Mouse (Mus musculus): ENCODE results near the gene Adk.

DNA sequence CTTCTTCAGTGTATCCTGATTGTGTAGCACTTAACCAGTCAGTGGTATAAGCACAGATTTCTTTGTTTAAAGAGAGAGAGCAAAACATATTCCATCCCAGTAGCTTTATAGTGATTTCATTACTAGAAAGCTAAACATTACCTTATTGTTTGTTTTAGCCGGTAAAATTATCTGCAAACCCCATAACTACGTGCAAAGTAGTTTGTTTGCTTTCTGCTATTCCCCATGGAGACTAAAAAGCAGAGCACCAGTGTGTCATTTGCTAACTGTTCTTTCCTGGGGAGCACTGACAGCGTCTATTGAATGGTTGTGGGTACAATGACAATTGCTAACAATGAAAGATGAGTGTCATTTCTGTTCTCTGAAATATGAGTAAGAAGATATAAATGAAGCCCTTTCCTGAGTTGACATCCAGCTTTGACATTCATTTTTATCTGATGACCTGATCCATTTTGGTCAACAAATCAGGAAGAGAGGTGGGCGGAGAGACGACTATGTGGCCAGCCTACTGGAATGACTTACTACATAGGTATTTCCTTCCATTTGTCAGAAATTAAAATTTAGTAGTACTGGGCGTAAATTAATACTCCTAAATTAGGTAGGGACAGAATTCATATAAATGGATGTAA is 226.6 kb downstream of the Adk start:
- TF ChIP-seq POLR2A (IDR thresholded peaks at IDR 0.05; ENCODE audit: borderline replicate concordance, extremely low read depth, insufficient read depth, insufficient read length, poor library complexity, severe bottlenecking) (no peak), CTCF (IDR thresholded peaks at IDR 0.05; ENCODE audit: borderline replicate concordance, extremely low read depth, insufficient read depth, insufficient read length) (no peak)
